Mouse (Mus musculus) ES-E14 (cell line): ENCODE data around the gene Rab40c.

Experiments used
- HCFC1 ChIP-seq: IDR thresholded peaks from 2 replicates; pipeline ENCODE4 v1.6.1; 2012; ENCODE audit warnings: low read length, inconsistent platforms, borderline replicate concordance; ENCODE audit not compliant: insufficient read depth
- MAFK ChIP-seq: IDR thresholded peaks from 2 replicates; pipeline ENCODE4 v1.6.1; 2014; ENCODE audit warnings: mild to moderate bottlenecking, low read depth, low read length, inconsistent platforms; ENCODE audit not compliant: insufficient read depth
- ZC3H11A ChIP-seq: IDR thresholded peaks from 2 replicates; pipeline ENCODE4 v1.6.1; 2012; ENCODE audit warnings: low read depth, mild to moderate bottlenecking, inconsistent platforms, low read length, borderline replicate concordance

DNA sequence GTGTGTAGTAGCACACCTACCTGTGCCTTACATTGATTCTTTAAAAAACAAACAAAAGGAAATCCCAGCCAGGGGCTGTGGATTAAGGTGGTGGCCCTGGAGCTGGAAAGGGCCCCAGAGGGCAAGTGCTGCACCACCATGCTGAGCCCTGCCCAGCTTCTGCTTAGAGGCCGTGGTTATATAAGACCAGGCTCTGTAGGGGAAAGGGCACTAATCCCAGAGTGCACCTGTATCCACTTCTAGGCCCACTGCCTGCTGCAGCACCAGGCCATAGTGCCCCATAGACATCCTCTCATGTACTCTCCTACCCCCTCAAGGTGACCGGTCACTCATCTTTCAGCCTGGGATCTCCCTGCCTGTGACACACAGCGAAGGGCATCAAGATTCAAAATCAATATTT lies 53.4 kb downstream of the Rab40c start:
- TF ChIP-seq HCFC1 = no peak
- no peak for TF ChIP-seq MAFK
- TF ChIP-seq ZC3H11A = no peak
